Mouse (Mus musculus) layer of hippocampus, postnatal 36 days (tissue): ENCODE measurements at regions not wholly inside any gene's neighbourhood (a gene's known extent, or its start where the extent isn't known, plus 50 kb on each side); places are given as distances from the start of the nearest gene placed in this dataset.

Experiments used
- DNase-seq, 2 experiments: peaks; one replicate each; pipeline ENCODE4 v3.0.0; 2022

DNA sequence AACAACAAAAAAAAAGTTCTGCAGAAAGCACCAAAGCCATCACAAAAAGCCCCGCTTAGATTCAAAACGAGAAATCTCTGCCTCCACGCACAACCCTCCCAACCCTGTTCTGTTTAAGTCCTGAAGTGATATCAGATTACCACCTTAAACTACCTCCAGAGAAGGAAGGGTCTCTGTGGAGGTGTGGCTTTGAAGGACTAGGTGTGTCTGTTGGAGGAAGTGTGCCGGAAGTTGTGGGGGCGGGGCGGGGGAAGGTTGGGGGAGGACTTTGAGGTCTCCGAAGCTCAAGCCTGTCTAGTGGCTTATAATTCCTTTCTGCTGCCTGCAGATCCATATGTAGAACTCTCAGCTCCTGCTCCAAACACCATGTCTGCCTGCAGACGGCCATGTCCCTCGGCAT lies 173.6 kb downstream of the Mreg start:
- no peak for DNase-seq

DNA sequence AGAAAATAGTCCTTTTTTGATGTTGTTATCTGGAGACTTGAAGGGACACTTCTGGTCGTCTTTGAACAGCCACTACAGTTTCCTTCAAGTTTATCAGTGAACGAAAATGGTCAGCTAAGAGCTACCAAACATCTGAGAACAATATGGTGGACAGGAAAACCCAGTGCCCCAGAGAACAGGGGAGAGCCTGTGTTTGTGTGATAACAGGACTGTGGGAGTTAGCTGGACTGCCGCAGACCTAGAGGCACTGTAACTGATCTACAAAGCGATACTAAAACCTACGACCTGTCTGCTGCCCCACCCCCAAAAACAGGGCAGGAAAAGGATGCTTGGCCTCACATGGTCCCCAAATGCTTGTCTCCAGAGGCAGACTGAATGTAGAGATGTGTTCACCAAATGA lies 175.5 kb downstream of the Mreg start:
- no peak for DNase-seq

DNA sequence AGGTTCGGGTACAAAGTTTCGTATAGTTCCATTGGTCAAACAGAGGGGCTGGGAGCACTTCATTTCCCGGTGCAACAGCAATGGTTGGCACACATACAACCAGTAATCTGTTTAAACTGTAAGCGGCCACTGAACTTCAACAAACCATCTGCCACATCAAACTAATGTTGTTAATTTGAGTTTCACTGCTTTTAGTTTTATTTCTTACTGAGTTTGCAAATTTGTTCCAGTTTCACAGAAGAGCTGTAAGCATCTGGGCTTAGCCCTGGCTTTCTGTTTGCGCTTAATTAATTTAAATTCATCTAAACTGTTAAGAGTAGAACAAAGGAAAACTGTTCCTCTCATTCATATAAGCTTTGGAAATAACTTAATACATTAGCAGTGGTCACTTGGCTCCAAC lies 176.0 kb downstream of the Mreg start:
- DNase-seq: no peak

DNA sequence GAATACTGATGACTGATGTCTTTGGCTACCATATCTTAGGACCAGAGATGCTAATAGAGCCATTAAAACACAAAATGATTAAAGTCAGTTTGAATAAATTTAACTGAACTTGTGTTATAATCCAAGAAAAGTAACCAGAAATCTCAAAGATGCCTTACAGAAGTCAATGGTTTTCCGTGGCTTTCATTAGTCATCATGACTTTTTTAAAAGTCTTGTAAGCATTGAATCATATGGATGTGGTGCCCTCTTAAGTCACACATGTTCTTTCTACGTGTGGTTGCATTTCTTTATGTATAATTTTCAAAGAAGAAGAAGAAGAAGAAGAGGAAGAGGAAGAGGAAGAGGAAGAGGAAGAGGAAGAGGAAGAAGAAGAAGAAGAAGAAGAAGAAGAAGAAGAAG lies 178.2 kb downstream of the Mreg start:
- no peak for DNase-seq

DNA sequence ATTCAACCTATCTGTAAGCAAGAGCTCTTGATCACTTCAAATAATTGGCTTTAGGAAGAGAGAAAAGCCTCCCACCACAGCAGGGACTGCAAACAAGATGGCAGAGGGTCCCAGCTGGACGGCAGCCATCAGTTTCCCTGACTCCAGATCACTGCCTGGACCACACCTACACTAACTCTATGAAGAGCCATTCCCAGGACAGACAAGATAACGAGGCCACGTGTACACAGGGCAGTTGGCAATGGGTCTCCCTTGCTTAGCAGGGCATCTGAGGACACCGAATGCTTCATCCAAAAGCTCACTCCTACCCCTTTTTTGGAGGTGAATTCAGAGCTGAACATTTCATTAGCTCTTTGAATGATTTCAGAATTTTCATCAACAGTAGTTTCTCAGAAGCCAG lies 179.9 kb downstream of the Mreg start:
- no peak for DNase-seq

DNA sequence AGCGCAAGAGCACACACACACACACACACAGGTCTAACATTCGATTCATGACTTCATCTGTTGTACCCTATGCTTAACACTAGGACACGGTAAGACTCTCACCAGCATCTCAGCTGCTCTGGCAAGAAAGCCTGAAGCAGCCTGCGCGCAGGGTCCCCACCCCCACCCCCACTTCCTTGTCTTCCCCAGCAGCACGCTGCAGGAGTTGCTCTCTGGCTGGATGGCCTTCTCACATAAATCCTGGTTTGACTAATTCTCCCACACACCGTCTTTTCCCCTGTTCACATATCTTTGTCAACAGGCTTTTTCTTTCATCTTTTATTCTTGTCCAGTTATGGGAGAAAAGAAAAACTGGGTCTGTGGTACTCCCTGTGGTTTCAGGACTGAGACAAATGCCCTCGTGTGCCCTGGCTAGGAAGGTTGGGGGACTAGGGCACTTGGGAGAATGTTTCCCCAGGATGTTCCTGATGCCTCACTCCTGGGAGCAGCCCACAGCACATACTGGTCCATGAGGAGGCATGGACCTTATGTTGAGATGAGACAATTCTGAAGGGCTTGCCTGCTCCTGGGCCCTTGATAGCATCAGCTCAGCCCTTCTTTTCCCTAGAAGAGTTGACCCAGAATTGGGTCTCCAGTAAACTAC lies 181.2 kb downstream of the Mreg start:
- DNase-seq: no peak

DNA sequence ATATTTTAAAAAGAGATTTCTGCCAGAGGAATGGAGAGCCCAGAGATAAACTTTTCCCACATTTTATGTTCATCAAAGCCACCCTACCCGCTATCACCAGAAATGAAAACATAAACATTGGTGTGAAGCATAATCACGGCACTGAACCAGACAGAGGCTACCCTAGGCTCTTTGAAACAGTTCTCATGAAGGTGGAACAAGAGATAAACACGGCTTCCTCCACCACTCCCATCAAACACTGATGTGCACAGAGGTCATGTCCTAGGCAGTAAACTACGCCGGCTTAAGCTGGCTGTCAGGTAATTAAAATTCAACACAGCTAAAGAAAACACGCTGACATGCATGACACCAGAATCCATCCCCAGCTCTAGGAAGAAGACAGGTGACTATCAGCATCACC lies 182.5 kb downstream of the Mreg start:
- DNase-seq: no peak

DNA sequence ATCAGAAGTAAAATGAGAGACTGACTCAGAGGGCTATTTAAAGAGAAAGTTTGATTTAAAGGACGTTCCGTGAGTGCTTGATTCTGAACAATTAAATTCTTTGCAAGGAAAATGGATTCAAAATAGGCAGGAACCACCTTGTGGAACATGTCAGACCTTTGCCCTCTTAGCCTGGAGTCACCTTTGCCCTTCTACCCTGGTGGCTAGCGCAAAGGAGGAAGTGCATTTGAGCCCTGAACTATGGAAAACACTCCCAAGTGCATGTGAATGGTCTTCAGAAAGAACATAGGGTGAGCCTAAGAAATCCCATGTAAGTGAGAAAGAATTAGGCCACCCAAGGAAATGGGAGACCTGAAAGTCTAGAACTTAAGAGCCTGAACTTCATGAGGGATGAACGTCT lies 185.2 kb downstream of the Mreg start:
- DNase-seq: no peak

DNA sequence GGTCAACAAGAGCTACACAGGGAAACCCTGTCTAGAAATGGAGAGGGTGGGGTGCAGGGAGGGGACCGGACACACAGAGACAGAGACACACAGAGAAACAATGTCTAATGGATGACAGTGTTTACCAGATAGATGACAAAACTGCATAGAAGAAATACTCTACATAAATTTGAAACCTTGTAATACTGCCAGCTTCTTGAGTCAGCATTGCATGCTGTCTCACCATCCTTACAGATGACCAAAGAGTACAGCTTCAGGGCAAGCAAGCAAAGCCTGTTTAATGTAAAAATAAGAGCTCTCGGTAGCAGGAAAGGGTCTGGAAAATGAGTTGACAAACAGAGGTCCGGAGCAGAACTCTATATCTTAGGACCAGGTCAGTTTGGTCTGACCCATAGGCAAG lies 189.5 kb downstream of the Mreg start:
- no peak for DNase-seq

DNA sequence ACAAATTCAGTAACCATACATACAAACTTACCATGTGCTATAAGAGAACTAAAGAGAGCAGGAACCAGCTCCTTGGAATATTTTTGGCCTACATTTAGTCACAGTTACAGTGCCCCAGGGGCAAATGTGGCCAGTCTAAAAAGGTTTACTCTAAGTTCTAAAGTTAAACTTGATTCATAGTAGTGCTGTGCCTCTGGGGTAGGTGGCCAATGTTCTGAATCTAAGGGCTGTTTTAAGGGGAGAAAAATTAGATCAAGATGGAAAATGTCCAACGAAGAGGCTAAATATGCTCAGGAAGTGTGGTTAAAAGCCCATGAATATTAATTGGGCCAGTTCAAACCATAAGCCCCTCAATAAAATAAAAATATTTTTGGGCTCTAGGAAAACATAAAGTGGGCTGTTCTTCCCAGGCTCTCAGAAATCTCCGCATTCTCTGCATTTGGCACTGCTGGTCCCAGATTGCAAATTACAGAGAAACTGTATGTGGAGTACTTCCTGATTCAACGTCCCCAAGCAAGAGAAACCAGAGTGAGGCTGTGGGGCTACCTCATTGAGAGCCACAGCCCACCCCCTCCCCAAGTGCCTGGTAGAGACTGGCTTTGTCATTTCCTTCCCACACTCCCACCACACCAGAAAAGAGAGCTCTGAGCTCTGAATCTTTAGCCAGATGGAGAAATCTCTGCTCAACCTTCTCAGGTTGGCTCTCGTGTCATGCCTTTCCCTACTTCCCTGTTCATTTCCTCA lies 193.5 kb downstream of the Mreg start:
- DNase-seq: no peak

DNA sequence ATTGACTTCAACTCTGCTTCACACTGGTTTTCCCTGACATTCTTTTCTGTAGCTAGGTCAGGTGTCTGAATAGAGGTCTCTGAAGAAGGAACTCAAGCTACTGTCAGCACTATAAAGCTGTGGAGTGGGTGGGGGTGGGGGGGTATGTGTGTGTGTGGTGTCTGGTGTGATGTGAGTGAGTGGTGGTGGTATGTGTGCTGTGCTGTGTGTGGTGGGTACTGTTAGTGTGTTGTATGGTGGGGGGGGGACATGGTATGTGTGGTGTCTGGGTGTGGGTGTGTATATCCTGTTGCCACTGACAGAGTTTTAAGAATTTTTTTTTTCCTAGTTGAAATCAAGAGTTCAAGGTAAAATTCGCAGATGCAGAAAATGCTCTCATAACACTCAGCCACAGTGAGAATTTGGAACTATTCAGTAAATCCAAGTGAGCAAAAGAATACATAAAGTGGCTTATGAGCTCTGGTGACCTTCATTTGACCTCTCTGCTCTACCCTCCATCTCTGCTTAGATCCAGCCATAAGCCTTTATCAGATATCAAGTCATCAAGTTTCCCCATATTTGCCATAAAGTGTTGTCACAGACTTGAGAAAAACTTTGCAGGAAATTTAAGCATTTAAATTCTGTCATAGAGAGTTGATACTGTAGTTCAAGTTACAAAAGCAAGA lies 194.2 kb downstream of the Mreg start:
- no peak for DNase-seq

DNA sequence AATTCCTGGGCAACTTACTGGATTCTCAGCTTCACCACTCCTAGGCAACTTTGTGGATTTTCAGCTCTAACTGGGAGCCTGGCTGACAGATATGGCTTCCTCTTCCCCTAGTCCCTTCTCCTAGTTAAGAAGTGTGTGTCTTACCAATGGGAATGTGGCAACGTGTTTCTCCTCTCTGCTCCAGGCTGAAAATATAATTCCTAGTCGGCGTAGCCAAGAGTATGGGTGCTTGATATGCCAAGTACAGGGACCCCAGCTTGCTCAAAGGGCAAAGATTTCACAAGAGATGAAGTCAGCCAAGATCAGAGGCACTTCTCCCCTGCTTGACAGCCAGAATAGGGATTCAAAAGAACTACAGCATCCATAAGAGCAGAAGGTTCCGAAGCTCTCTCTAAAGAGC lies 196.6 kb downstream of the Mreg start:
- DNase-seq: no peak

DNA sequence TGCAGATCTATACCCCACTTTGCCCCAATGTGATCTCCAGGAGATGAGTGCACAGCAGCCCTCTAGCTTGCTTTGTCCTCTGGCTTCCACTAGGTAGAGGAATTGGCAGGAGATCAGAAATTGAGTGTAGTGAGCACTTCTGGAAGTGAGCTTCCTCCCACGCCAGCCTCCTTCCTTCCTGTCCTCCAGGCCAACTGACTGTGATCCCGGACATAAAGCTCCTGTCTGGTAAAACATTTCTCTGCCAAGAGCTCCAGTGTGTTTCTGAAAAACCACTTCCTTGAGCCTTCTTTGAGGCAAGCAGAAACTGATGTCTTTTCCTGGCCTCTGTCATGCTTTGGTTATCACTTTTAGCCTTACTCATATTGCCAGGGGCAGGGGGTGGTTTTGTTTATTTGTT lies 197.5 kb downstream of the Mreg start:
- no peak for DNase-seq

DNA sequence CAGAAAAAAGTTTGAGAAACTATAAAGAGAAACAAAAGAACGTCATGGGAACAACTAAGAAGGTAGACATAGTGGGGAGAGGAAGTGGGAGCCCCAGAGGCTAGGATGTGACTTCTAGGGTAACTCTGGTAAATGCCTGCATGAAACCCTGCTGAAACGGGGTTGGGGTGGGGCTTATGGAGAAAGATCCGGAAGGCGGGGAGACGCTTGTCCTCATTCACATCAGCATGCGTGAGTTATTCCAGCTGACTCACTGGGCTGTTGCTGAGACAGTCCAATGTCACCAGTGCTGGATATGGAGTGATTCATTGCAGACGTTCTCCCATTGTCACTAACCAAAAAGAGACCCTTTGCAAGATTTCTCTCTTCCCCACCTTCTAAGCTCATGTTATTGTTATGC lies 198.2 kb downstream of the Mreg start:
- DNase-seq: no peak

DNA sequence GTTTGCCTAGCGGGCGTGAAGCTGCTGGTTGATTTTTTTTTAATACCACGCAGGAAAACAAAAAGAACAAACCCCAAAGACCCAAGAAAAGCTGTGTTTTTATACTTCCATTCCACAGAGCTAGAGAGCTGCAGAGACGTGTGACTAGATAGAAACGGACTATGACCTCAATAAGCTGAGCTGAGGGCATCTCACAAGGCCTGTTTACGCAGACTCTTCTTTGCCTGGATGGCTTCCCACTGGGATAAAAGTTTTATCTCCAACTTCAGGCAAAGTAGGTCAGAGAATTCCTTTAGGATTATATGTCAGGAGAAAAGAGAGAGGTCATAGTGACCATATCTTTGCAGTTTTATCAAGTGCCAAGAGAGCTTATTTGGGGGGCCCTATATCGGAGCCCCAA lies 199.4 kb downstream of the Mreg start:
- DNase-seq: no peak

DNA sequence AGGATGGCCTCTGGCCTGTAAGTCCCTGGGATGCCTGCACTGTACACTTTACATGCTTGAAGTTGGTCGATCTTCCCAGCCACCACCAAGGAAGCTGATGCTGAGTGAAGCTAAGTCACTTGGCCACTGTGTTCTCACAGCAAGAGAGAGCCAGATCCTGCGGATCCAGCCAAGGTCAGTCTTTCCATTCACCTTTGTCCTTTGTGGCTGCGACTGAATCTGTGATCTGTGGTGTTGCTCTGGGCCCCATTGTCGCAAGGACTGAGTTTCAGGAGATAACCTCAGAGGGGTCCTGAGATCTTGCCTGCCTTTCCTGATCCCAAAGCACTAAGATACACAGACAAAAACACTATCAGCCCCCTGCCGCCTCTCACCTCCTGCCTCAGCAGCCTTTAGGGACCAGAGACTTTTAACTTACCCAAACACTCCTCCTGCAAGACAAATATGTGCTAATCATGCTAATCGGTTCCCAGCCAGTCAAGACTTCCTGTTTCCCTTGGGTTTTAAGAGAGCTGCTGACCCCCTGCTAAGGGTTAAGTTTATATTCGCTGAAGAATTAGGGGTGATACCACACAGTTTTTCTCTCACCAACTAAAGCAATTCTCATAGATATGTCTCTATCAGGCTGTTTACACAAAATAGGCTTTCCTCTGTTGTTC lies 202.7 kb downstream of the Mreg start:
- no peak for DNase-seq

DNA sequence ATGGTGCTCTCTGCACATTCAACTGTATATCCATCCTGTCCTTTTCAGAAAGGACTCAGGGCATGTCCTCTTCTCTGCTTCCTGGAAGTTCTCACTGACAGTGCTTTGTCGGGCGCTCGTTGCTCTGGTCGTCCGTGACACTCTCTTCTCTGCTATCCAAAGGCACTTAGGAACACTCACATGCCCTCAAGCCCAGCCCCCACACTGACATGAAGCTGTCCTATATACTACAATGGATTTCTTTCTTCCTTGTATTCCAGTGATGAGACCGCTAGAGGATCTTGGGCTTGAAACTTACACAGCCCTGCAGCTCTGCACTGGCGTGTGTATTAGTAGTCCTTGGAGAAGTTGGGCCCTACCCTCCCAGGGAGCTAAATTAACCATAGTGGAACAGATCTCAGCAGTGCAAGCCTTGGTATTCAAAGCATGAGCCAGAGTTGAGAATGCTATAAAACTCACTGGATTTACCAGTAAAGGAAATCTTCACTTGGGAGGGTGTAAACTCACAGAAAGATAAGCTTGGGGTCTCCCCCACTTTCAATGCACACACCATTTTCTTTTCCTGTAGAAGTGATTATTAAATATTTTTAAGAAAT lies 205.3 kb downstream of the Mreg start:
- no peak for DNase-seq

DNA sequence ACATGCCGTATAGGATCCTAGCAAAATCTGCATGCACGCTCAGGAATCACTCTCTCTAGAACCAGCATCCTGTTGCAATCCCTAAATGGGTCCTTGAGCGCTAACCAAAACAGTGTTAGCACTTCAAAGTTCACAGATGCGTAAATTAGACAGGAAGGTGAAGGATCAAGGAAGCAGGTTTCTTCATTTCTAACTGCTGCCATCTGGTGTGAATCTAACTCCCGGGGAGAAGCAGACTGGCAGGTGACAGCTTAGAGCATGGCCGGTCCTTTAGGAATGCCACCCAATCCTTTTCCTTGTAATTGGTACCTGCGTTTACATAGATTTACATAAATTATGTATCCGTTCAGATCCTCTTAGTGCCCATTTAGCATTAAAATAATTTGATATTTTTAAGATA lies 206.2 kb downstream of the Mreg start:
- no peak for DNase-seq

DNA sequence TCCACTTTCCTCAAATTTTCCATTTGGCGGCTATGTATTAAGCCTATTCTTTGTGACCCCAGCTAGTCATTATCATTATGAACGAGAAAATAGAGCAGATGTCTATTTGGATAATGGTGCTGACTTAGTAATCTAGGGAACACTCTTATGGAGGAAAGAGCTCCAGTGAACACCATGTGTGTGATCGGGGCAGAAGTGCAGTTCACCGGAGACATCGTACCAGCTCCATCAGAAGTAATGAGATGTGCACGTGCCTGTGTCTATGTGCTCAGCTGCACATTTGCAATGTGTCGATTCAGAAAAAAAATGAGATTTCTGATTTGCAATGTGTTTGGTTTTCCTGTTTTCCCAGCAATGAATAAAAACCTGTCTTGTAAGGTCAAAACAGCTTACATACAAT lies 206.6 kb downstream of the Mreg start:
- DNase-seq: no peak

DNA sequence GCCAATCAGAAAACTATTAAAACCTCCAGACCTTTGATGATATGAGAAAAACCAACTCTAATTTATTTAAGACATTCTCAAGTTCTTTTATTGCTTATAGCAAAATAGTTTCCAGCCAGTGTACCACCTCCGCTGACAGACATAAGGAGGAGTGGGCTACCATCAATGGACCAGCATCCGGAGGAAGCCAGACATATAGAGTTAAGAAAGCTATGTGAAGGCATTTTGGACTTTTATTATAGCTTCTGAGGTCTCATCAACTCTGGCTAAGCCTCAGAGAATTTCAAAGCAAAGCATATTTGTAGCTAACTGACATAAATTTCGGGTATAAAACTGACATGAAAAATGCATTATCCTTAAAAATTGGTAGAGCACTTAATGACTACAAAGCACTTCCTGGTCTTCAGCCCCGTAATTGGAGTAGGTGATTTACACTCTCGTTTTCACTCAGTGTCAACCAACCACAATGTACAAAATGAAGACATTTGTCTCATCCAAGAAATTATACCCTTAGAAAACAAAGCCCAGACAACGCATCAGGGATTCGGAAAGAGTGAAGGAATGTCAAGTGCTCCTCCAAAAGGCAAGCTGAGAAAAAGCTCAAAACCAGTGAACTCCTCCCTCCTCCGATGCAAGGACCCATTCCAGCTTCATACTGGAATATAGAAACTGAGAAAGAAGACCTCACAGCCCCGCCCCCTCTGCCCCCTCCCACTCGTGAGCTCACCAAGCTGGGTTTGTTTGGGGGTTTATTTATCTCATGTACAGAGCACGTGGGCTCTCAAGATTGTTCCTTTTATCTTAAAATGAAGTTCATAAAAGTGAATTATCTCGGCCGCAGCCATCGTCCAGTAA lies 208.5 kb downstream of the Mreg start:
- no peak for DNase-seq

DNA sequence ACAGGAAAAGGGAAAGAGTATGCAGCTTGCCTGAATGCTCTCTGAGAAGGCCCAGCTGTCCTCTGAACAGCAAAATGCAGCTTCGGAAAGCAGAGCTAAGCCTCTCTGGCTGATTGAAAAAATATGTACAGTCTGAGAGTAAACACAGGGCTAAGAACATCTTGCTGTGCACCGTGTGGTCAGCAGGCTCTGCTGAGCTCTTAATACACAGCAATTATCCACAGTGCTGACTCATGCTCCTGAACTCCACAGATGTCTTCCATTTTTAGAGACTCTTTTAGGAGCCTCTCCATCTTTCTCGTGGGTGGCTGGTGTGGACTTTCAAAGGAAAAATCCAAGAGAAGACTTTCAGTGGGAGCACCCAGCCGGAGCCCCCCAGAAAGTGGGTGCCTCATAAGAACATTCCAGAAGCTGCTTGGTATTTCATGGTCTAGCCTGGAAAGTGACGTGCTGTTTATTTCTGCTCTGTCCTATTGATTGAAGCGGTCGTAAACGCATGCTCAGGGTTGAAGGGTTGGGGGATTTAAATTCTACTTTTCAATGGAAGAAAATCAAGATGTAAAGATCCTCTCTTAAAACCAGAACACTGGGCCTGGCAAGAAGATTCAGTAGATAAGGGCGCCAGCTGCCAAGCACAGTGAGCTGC lies 209.5 kb downstream of the Mreg start:
- DNase-seq: no peak

DNA sequence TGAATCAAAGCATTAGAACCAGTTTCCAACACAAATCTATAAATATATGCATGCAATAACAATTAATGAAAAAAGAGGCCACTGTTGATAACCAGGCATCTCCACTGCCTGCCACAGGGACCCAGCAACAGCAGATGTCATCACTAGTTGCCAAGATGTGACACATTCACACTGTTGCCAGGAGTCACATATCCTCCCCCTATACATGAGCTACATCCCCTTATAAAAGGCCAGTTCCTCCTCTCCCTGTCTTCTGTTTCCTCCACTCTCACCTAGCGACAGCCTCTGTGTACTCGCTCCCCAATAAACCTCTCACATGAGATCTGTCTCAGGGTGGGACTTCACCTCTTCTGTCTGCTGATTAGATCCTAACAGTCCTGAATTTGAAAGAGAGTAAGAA lies 211.4 kb downstream of the Mreg start:
- no peak for DNase-seq
